Mouse (Mus musculus) heart, embryonic 10.5 days (tissue): ENCODE measurements around the gene Pdzd7. TPM values are rescaled to one million over a fixed set of nuclear protein-coding genes. Genes with fewer than 3 reads are reported as not detected.

ENCODE experiments used
- DNase-seq: peaks from one replicate; pipeline ENCODE4 v3.0.0-alpha.2; 2017; ENCODE audit warnings: low spot score
- H3K27ac ChIP-seq: fragments of 300-500 bp; sonication (generic); 2 replicates; pipeline ENCODE4 v1.5.1; 2016; ENCODE audit warnings: mild to moderate bottlenecking
- H3K27me3 ChIP-seq: fragments of 300-500 bp; sonication (generic); 2 replicates; pipeline ENCODE4 v1.6.1; 2016; ENCODE audit warnings: mild to moderate bottlenecking; ENCODE audit not compliant: poor library complexity, insufficient read depth, severe bottlenecking
- H3K36me3 ChIP-seq: fragments of 300-500 bp; sonication (generic); 2 replicates; pipeline ENCODE4 v1.6.1; 2016; ENCODE audit warnings: mild to moderate bottlenecking, moderate library complexity
- H3K4me1 ChIP-seq: fragments of 300-500 bp; sonication (generic); 2 replicates; pipeline ENCODE4 v1.6.1; 2016; ENCODE audit warnings: mild to moderate bottlenecking
- H3K4me3 ChIP-seq: fragments of 300-500 bp; sonication (generic); 2 replicates; pipeline ENCODE4 v1.5.1; 2016; ENCODE audit warnings: mild to moderate bottlenecking, moderate library complexity
- H3K9me3 ChIP-seq: fragments of 300-500 bp; sonication (generic); 2 replicates; pipeline ENCODE4 v1.6.1; 2016; ENCODE audit warnings: mild to moderate bottlenecking, moderate library complexity
- WGBS: fragments of 180-500 bp; shearing (Covaris S2); methylation state at CpG from one replicate; pipeline ENCODE4 v1.1.7; 2016; 5-methylcytosine and 5-hydroxymethylcytosine counted together
- polyA plus RNA-seq: library from polyadenylated mRNA; unstranded; fragments of >200 nt; fragmentation: Nextera tagmentation; extraction: Ambion mirVana; gene quantifications from 2 replicates; pipeline ENCODE4 v1.2.1, GENCODE M21; 2016

Gene Pdzd7
- polyA plus RNA-seq, 1 experiment from 2014 or later = 0.55 TPM

GRCm38 (mm10) chr19:45074580-45075322 lies 29.2 kb upstream of the Pdzd7 start, which contains the start of gene Kazald1:
TSS of gene Kazald1 (plus strand) at chr19:45075241.
- H3K27me3 ChIP-seq = peaks cover 63% of the 10 kb centered on the region
- peak; percentile 96 for DNase-seq
- peak within 1 kb of the TSS; percentile 95 for H3K27ac ChIP-seq
- peak within 1 kb of the TSS; percentile 74 for H3K4me3 ChIP-seq
- WGBS = under 1% methylated on average over 45 of the region's 45 CpGs
- no peaks in the 10 kb centered on the region for H3K9me3 ChIP-seq
- H3K36me3 ChIP-seq = no peaks in the 10 kb centered on the region
- H3K4me1 ChIP-seq = peaks cover 35% of the 10 kb centered on the region

GRCm38 (mm10) chr19:45073871-45074542 lies 28.5 kb upstream of the Pdzd7 start:
- WGBS = 8% methylated on average over 20 of the region's 20 CpGs
- DNase-seq = peak; percentile 92
- peaks cover 59% of the 10 kb centered on the region for H3K27me3 ChIP-seq

GRCm38 (mm10) chr19:45067758-45068510 lies 22.4 kb upstream of the Pdzd7 start:
- Histone ChIP-seq H3K27ac (no peak overlapping the region), H3K27me3 (peaks cover 70% of the 10 kb centered on the region), H3K4me1 (peaks cover 6% of the 10 kb centered on the region), H3K36me3 (no peaks in the 10 kb centered on the region), H3K4me3 (no peak overlapping the region; the same call in 1 of the 2 replicates), H3K9me3 (no peaks in the 10 kb centered on the region)
- 80% methylated on average over 7 of the region's 7 CpGs for WGBS
- no peak for DNase-seq

More at GRCm38 (mm10) chr19:45073871-45074542, 28.5 kb upstream of the Pdzd7 start:
- Histone ChIP-seq H3K4me1 (peaks cover 28% of the 10 kb centered on the region), H3K4me3 (peak overlapping the region; percentile 74), H3K9me3 (no peaks in the 10 kb centered on the region), H3K27ac (peak overlapping the region; percentile 95), H3K36me3 (no peaks in the 10 kb centered on the region)

- H3K4me3 ChIP-seq = no peak overlapping the region; the same call in 1 of the 2 replicates
- DNase-seq = no peak
- H3K9me3 ChIP-seq = no peaks in the 10 kb centered on the region
- no peak overlapping the region for H3K27ac ChIP-seq
- H3K27me3 ChIP-seq = peaks cover 70% of the 10 kb centered on the region
- no peaks in the 10 kb centered on the region for H3K36me3 ChIP-seq
- 26% methylated on average over 17 of the region's 17 CpGs for WGBS
- H3K4me1 ChIP-seq = peaks cover 6% of the 10 kb centered on the region
These were observed 21.7 kb upstream of the Pdzd7 start for GRCm38 (mm10) chr19:45067170-45067569.

- Histone ChIP-seq H3K9me3 (no peaks in the 10 kb centered on the region), H3K27ac (no peak overlapping the region), H3K4me3 (no peak overlapping the region), H3K4me1 (peaks cover 6% of the 10 kb centered on the region), H3K36me3 (no peaks in the 10 kb centered on the region), H3K27me3 (peaks cover 57% of the 10 kb centered on the region)
- WGBS = 5% methylated on average over 21 of the region's 21 CpGs
- DNase-seq = no peak
These were observed 19.7 kb upstream of the Pdzd7 start for GRCm38 (mm10) chr19:45065226-45065625.

GRCm38 (mm10) chr19:45063565-45064292 lies 18.2 kb upstream of the Pdzd7 start:
- WGBS = 46% methylated on average over 20 of the region's 20 CpGs
- no peaks in the 10 kb centered on the region for H3K9me3 ChIP-seq
- peak overlapping the region; percentile 33; the same call in 1 of the 2 replicates for H3K4me3 ChIP-seq

GRCm38 (mm10) chr19:45058841-45059240 lies 13.3 kb upstream of the Pdzd7 start:
- no peak for DNase-seq
- peak overlapping the region; percentile 78 for H3K4me3 ChIP-seq
- H3K4me1 ChIP-seq = peaks cover 31% of the 10 kb centered on the region
- H3K9me3 ChIP-seq = no peaks in the 10 kb centered on the region
- H3K36me3 ChIP-seq = peaks cover 6% of the 10 kb centered on the region; the same call in 1 of the 2 replicates
- 2% methylated on average over 14 of the region's 14 CpGs for WGBS
- H3K27ac ChIP-seq = peak overlapping the region; percentile 91
- peaks cover 6% of the 10 kb centered on the region for H3K27me3 ChIP-seq

More at GRCm38 (mm10) chr19:45063565-45064292, 18.2 kb upstream of the Pdzd7 start:
- no peak overlapping the region for H3K27ac ChIP-seq
- peaks cover 14% of the 10 kb centered on the region for H3K4me1 ChIP-seq
- DNase-seq = no peak
- H3K27me3 ChIP-seq = peaks cover 52% of the 10 kb centered on the region
- no peaks in the 10 kb centered on the region for H3K36me3 ChIP-seq

GRCm38 (mm10) chr19:45058113-45058839 lies 12.8 kb upstream of the Pdzd7 start:
- Histone ChIP-seq H3K4me1 (peaks cover 29% of the 10 kb centered on the region), H3K27ac (peak overlapping the region; percentile 91), H3K9me3 (no peaks in the 10 kb centered on the region), H3K4me3 (peak overlapping the region; percentile 78), H3K27me3 (0 out of 2 replicates have a peak, but pooled peaks cover 3% of the 10 kb centered on the region), H3K36me3 (peaks cover 9% of the 10 kb centered on the region; the same call in 1 of the 2 replicates)
- DNase-seq = peak; percentile 98
- WGBS = under 1% methylated on average over 34 of the region's 34 CpGs

- Histone ChIP-seq H3K36me3 (peaks cover 12% of the 10 kb centered on the region; the same call in 1 of the 2 replicates), H3K4me3 (peak overlapping the region; percentile 78), H3K27me3 (0 out of 2 replicates have a peak, but pooled peaks cover 3% of the 10 kb centered on the region), H3K9me3 (no peaks in the 10 kb centered on the region), H3K27ac (peak overlapping the region; percentile 91), H3K4me1 (peaks cover 29% of the 10 kb centered on the region)
- 46% methylated on average over 7 of the region's 7 CpGs for WGBS
- no peak for DNase-seq
These were observed 12.2 kb upstream of the Pdzd7 start for GRCm38 (mm10) chr19:45057724-45058112.

GRCm38 (mm10) chr19:45056908-45057698 lies 11.6 kb upstream of the Pdzd7 start:
- Histone ChIP-seq H3K36me3 (peaks cover 18% of the 10 kb centered on the region), H3K4me3 (peak overlapping the region; percentile 78), H3K27me3 (0 out of 2 replicates have a peak, but pooled peaks cover 3% of the 10 kb centered on the region), H3K27ac (peak overlapping the region; percentile 91), H3K9me3 (no peaks in the 10 kb centered on the region), H3K4me1 (peaks cover 29% of the 10 kb centered on the region)
- DNase-seq = no peak
- WGBS = 74% methylated on average over 7 of the region's 7 CpGs

- H3K27me3 ChIP-seq = 0 out of 2 replicates have a peak, but pooled peaks cover 3% of the 10 kb centered on the region
- H3K9me3 ChIP-seq = no peaks in the 10 kb centered on the region
- H3K4me1 ChIP-seq = peaks cover 29% of the 10 kb centered on the region
- WGBS = 48% methylated on average over 4 of the region's 4 CpGs
- 0 out of 2 replicates have a peak overlapping the region, but pooled peaks have one; percentile 91 for H3K27ac ChIP-seq
- H3K36me3 ChIP-seq = peaks cover 24% of the 10 kb centered on the region
- DNase-seq = no peak
- no peak overlapping the region for H3K4me3 ChIP-seq
These were observed 10.8 kb upstream of the Pdzd7 start for GRCm38 (mm10) chr19:45056364-45056763.
